Mouse (Mus musculus): ENCODE data around the gene Stxbp6.

- TF ChIP-seq POLR2A (IDR thresholded peaks at IDR 0.05; ENCODE audit: insufficient read length, low read depth) (no peak), TCF12 (IDR thresholded peaks at IDR 0.05; ENCODE audit: insufficient read depth, poor library complexity, severe bottlenecking) (no peak), POLR2AphosphoS2 (IDR thresholded peaks at IDR 0.05; ENCODE audit: insufficient read length, low read depth) (no peak), MAX (IDR thresholded peaks at IDR 0.05; ENCODE audit: low read depth) (no peak), SRF (IDR thresholded peaks at IDR 0.05; ENCODE audit: control insufficient read depth, insufficient read length, low read depth) (no peak), REST (IDR thresholded peaks at IDR 0.05; ENCODE audit: insufficient read depth, insufficient read length) (no peak), MYOD1 (IDR thresholded peaks at IDR 0.05; ENCODE audit: control insufficient read depth in 1 of 3, insufficient read length in 2 of 3, low read depth in 2 of 3) (no peak), MYOG (IDR thresholded peaks at IDR 0.05; ENCODE audit: control insufficient read depth in 1 of 3, insufficient read depth in 1 of 3, insufficient read length in 2 of 3, low read depth in 2 of 3) (no peak)
Observed at GRCm38 (mm10) chr12:45080753-45081122, 6.2 kb upstream of the Stxbp6 start.
